Mouse (Mus musculus): Measurements from ENCODE around the gene Cyb5r3. TPM values are rescaled to one million over a fixed set of nuclear protein-coding genes. Genes with fewer than 3 reads are reported as not detected.

Gene Cyb5r3
- 283 and 299 TPM in 2 replicates for polyA plus RNA-seq (2015; fragmentation: Nextera tagmentation; extraction: Ambion mirVana)

- H3K36me3 ChIP-seq (ENCODE audit: control insufficient read depth, insufficient read depth, low read length), result no peaks in the 10 kb centered on the region
- no peaks in the 10 kb centered on the region for H3K27me3 ChIP-seq (replicated peaks; ENCODE audit: control insufficient read depth, insufficient read depth, low read length)
- 30% methylated on average over 28 of the region's 28 CpGs for WGBS
- H3K9me3 ChIP-seq (ENCODE audit: control insufficient read depth, low read length), result no peaks in the 10 kb centered on the region
- H3K4me1 ChIP-seq (ENCODE audit: control insufficient read depth, insufficient read depth, low read length), result peaks cover 27% of the 10 kb centered on the region
- H3K4me2 ChIP-seq (ENCODE audit: low read depth, low read length), result peak within 1 kb of the TSS; percentile 92
- H3K27ac ChIP-seq (ENCODE audit: low read length), result peak within 1 kb of the TSS; percentile 94
- ATAC-seq, result peak; percentile 71
- peak within 1 kb of the TSS; percentile 85 for H3K9ac ChIP-seq (ENCODE audit: low read depth, low read length)
- peak within 1 kb of the TSS; percentile 71 for H3K4me3 ChIP-seq (ENCODE audit: low read length)
Observed at GRCm38 (mm10) chr15:83172492-83173429, at the start of gene Cyb5r3. TSS of gene Cyb5r3 (minus strand) at chr15:83172592.

DNA sequence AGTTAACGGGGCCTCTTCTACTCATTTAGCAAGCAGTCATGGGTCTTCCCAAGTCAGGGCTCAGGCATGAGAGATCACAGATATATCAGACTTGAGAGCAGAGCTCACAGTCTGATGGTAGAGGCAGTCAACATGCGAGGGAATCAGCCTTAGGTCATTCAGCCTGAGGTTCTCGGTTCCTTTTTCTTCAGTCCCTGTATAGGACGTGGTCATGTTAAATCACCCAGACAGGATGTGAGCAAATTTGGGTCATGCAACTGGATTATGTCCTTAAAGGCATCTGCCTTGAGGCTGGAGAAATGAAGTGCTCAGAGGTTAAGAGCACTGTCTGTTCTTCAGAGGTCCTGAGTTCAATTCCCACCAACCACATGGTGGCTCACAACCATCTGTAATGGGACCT, 49.3 kb upstream of the Cyb5r3 start:
- no peak for ATAC-seq
- Histone ChIP-seq H3K27me3 (replicated peaks; ENCODE audit: control insufficient read depth, insufficient read depth, low read length) (no peaks in the 10 kb centered on the region), H3K27ac (ENCODE audit: low read length) (no peak overlapping the region), H3K4me1 (ENCODE audit: control insufficient read depth, insufficient read depth, low read length) (peaks cover 26% of the 10 kb centered on the region), H3K9ac (ENCODE audit: low read depth, low read length) (no peak overlapping the region), H3K9me3 (ENCODE audit: control insufficient read depth, low read length) (no peaks in the 10 kb centered on the region), H3K36me3 (ENCODE audit: control insufficient read depth, insufficient read depth, low read length) (no peaks in the 10 kb centered on the region), H3K4me3 (ENCODE audit: low read length) (no peak overlapping the region), H3K4me2 (ENCODE audit: low read depth, low read length) (no peak overlapping the region)
- WGBS, result 71% methylated on average over 4 of the region's 4 CpGs

GRCm38 (mm10) chr15:83220368-83221013, 48.1 kb upstream of the Cyb5r3 start:
- H3K36me3 ChIP-seq (ENCODE audit: control insufficient read depth, insufficient read depth, low read length), result no peaks in the 10 kb centered on the region
- no peak overlapping the region for H3K4me2 ChIP-seq (ENCODE audit: low read depth, low read length)
- H3K4me3 ChIP-seq (ENCODE audit: low read length), result no peak overlapping the region
- no peak overlapping the region for H3K27ac ChIP-seq (ENCODE audit: low read length)
- no peak for ATAC-seq
- WGBS, result 54% methylated on average over 9 of the region's 9 CpGs
- peaks cover 22% of the 10 kb centered on the region for H3K4me1 ChIP-seq (ENCODE audit: control insufficient read depth, insufficient read depth, low read length)
- H3K27me3 ChIP-seq (replicated peaks; ENCODE audit: control insufficient read depth, insufficient read depth, low read length), result no peaks in the 10 kb centered on the region
- peak overlapping the region; percentile 12; the same call in 1 of the 2 replicates for H3K9ac ChIP-seq (ENCODE audit: low read depth, low read length)
- no peaks in the 10 kb centered on the region for H3K9me3 ChIP-seq (ENCODE audit: control insufficient read depth, low read length)

GRCm38 (mm10) chr15:83215322-83216216, 43.2 kb upstream of the Cyb5r3 start:
- H3K36me3 ChIP-seq (ENCODE audit: control insufficient read depth, insufficient read depth, low read length), result no peaks in the 10 kb centered on the region
- 0 out of 2 replicates have a peak overlapping the region, but pooled peaks have one; percentile 27 for H3K9ac ChIP-seq (ENCODE audit: low read depth, low read length)
- peak; percentile 78 for ATAC-seq
- H3K27me3 ChIP-seq (replicated peaks; ENCODE audit: control insufficient read depth, insufficient read depth, low read length), result no peaks in the 10 kb centered on the region
- WGBS, result 40% methylated on average over 5 of the region's 5 CpGs
- no peaks in the 10 kb centered on the region for H3K9me3 ChIP-seq (ENCODE audit: control insufficient read depth, low read length)
- H3K27ac ChIP-seq (ENCODE audit: low read length), result peak overlapping the region; percentile 90
- peaks cover 3% of the 10 kb centered on the region; the same call in 1 of the 2 replicates for H3K4me1 ChIP-seq (ENCODE audit: control insufficient read depth, insufficient read depth, low read length)
- no peak overlapping the region for H3K4me3 ChIP-seq (ENCODE audit: low read length)
- no peak overlapping the region for H3K4me2 ChIP-seq (ENCODE audit: low read depth, low read length)

DNA sequence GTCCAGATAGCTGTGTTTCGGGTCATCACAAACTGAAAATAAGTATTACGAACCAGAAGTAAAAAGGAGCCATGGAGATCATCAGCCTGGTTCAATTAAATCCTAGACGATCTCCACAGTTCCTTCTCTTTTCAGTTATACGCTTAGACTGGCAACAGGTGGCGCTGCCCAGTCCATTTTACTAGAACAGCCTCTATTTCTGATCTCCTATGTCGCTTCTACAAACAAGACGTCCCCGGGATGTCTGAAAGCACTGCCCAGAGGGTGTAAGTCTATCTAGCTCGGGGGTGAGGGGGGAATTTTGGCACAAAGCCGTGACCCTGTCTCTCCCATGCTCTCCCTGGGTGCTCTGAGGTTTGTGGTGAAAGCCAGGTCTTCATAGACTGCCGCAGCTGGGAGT, 37.8 kb upstream of the Cyb5r3 start:
- ATAC-seq, result peak; percentile 34; the same call in 1 of the 2 replicates
- Histone ChIP-seq H3K4me3 (ENCODE audit: low read length) (peak overlapping the region; percentile 37), H3K36me3 (ENCODE audit: control insufficient read depth, insufficient read depth, low read length) (no peaks in the 10 kb centered on the region), H3K27me3 (replicated peaks; ENCODE audit: control insufficient read depth, insufficient read depth, low read length) (no peaks in the 10 kb centered on the region), H3K9me3 (ENCODE audit: control insufficient read depth, low read length) (no peaks in the 10 kb centered on the region), H3K27ac (ENCODE audit: low read length) (no peak overlapping the region), H3K9ac (ENCODE audit: low read depth, low read length) (peak overlapping the region; percentile 45), H3K4me1 (ENCODE audit: control insufficient read depth, insufficient read depth, low read length) (peaks cover 5% of the 10 kb centered on the region; the same call in 1 of the 2 replicates), H3K4me2 (ENCODE audit: low read depth, low read length) (peak overlapping the region; percentile 58)
- 20% methylated on average over 11 of the region's 11 CpGs for WGBS

GRCm38 (mm10) chr15:83209719-83210118, 37.3 kb upstream of the Cyb5r3 start:
- Histone ChIP-seq H3K27me3 (replicated peaks; ENCODE audit: control insufficient read depth, insufficient read depth, low read length) (no peaks in the 10 kb centered on the region), H3K9me3 (ENCODE audit: control insufficient read depth, low read length) (no peaks in the 10 kb centered on the region), H3K4me1 (ENCODE audit: control insufficient read depth, insufficient read depth, low read length) (peaks cover 5% of the 10 kb centered on the region; the same call in 1 of the 2 replicates), H3K4me2 (ENCODE audit: low read depth, low read length) (peak overlapping the region; percentile 58), H3K4me3 (ENCODE audit: low read length) (peak overlapping the region; percentile 37), H3K27ac (ENCODE audit: low read length) (0 out of 2 replicates have a peak overlapping the region, but pooled peaks have one; percentile 12), H3K9ac (ENCODE audit: low read depth, low read length) (peak overlapping the region; percentile 45), H3K36me3 (ENCODE audit: control insufficient read depth, insufficient read depth, low read length) (no peaks in the 10 kb centered on the region)
- ATAC-seq, result no peak
- WGBS, result 12% methylated on average over 10 of the region's 10 CpGs

GRCm38 (mm10) chr15:83209092-83209695, 36.8 kb upstream of the Cyb5r3 start:
- no peaks in the 10 kb centered on the region for H3K9me3 ChIP-seq (ENCODE audit: control insufficient read depth, low read length)
- no peaks in the 10 kb centered on the region for H3K27me3 ChIP-seq (replicated peaks; ENCODE audit: control insufficient read depth, insufficient read depth, low read length)
- H3K4me2 ChIP-seq (ENCODE audit: low read depth, low read length), result peak overlapping the region; percentile 58
- peaks cover 5% of the 10 kb centered on the region; the same call in 1 of the 2 replicates for H3K4me1 ChIP-seq (ENCODE audit: control insufficient read depth, insufficient read depth, low read length)
- ATAC-seq, result peak; percentile 12; the same call in 1 of the 2 replicates
- no peak overlapping the region for H3K27ac ChIP-seq (ENCODE audit: low read length)
- WGBS, result 45% methylated on average over 4 of the region's 4 CpGs
- no peaks in the 10 kb centered on the region for H3K36me3 ChIP-seq (ENCODE audit: control insufficient read depth, insufficient read depth, low read length)
- peak overlapping the region; percentile 37 for H3K4me3 ChIP-seq (ENCODE audit: low read length)
- no peak overlapping the region for H3K9ac ChIP-seq (ENCODE audit: low read depth, low read length)

- Histone ChIP-seq H3K4me3 (ENCODE audit: low read length) (no peak overlapping the region), H3K27ac (ENCODE audit: low read length) (no peak overlapping the region), H3K4me2 (ENCODE audit: low read depth, low read length) (peak overlapping the region; percentile 47), H3K9ac (ENCODE audit: low read depth, low read length) (no peak overlapping the region; the same call in 1 of the 2 replicates), H3K9me3 (ENCODE audit: control insufficient read depth, low read length) (no peaks in the 10 kb centered on the region), H3K27me3 (replicated peaks; ENCODE audit: control insufficient read depth, insufficient read depth, low read length) (no peaks in the 10 kb centered on the region), H3K36me3 (ENCODE audit: control insufficient read depth, insufficient read depth, low read length) (no peaks in the 10 kb centered on the region), H3K4me1 (ENCODE audit: control insufficient read depth, insufficient read depth, low read length) (peaks cover 2% of the 10 kb centered on the region; the same call in 1 of the 2 replicates)
- peak; percentile 57 for ATAC-seq
- WGBS, result 17% methylated on average over 9 of the region's 10 CpGs
Observed at GRCm38 (mm10) chr15:83204731-83205451, 32.5 kb upstream of the Cyb5r3 start.

All from intestine, embryonic 16.5 days (tissue).